In the genomic region with DNA sequence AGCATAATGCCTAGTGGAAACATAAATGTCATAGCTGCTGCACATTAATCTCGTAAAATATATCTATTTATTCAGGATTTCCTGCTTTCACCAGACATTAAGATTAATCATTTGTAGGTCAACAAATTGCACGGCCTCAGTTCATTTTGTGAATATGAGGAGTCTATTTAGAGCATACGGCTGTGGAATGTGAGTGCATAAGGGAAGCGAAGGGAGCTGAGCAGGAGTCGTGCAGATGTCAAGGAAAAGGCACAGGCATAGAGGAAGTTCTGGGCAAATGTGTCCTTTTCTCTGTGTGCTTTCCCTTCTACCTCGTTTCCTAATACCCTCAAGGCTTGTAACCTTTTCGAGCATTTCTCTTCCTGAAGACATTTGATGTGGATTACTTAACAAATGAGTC, we compare ENCODE assay signal across 15 mouse cellular contexts.
"Had no signal": no experiment of that assay in that cellular context is flagged by ENCODE, and none has a peak within 500 bp of the region (broad histone marks: within the 10 kb centered on the region; RNA-seq: fewer than 3 reads in every experiment).

No protein-coding gene starts in this region.

- H3K27me3 ChIP-seq: intestine, embryonic 15.5 days; limb, embryonic 12.5 days; liver, embryonic 13.5 days; neural tube, embryonic 13.5 days had no signal

- H3K27ac ChIP-seq: intestine, embryonic 15.5 days; layer of hippocampus, adult 2 months; limb, embryonic 12.5 days; liver, embryonic 13.5 days; midbrain, embryonic 10.5 days; neural tube, embryonic 13.5 days had no signal

- H3K36me3 ChIP-seq: intestine, embryonic 15.5 days; limb, embryonic 12.5 days; liver, embryonic 13.5 days; midbrain, embryonic 10.5 days; neural tube, embryonic 13.5 days had no signal

- H3K9me3 ChIP-seq: intestine, embryonic 15.5 days; limb, embryonic 12.5 days; liver, embryonic 13.5 days; midbrain, embryonic 10.5 days; neural tube, embryonic 13.5 days had no signal

- H3K4me3 ChIP-seq: intestine, embryonic 15.5 days; layer of hippocampus, adult 2 months; limb, embryonic 12.5 days; liver, embryonic 13.5 days; midbrain, embryonic 10.5 days; neural tube, embryonic 13.5 days had no signal

- H3K4me2 ChIP-seq: intestine, embryonic 15.5 days; limb, embryonic 12.5 days; liver, embryonic 13.5 days; neural tube, embryonic 13.5 days had no signal

- H3K9ac ChIP-seq: intestine, embryonic 15.5 days; limb, embryonic 12.5 days; liver, embryonic 13.5 days; liver, postnatal 0 days; neural tube, embryonic 13.5 days had no signal

- ATAC-seq: intestine, embryonic 15.5 days; liver, postnatal 0 days; midbrain, embryonic 16.5 days had no signal

- H3K4me1 ChIP-seq: intestine, embryonic 15.5 days; limb, embryonic 12.5 days; liver, embryonic 13.5 days; midbrain, embryonic 10.5 days; neural tube, embryonic 13.5 days had no signal

- DNase-seq: liver; liver, embryonic 13.5 days; liver, postnatal 0 days; lung, postnatal 36 days; retina, postnatal 1 day; right cerebral cortex, postnatal 4 days; spleen, adult 18-20 months; thymus, adult 18-20 months; thymus, postnatal 14 days had no signal
